Mouse (Mus musculus) lung, postnatal 14 days (tissue): ENCODE measurements around the gene Stard13.

Source experiments
- DNase-seq: peaks from one replicate; pipeline ENCODE4 v3.0.0; 2021

Stard13 gene

DNA sequence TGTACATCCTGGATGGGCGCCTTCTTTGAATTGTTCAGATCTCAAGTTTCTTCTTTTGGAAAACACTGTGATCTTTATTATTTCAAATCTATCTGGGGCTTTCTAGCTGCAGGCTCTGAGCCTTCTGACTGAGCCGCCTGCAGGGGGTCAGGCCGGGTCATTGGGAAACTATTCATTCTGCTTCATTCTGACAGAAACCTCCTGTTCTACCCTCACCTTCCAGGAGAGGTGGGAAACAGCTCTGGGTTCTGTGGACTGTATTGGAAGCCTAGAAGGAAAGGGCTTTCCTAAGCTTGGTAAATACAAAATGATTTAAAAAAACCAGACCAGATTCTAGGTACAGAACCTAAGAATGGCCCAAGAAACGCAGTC lies 178.9 kb downstream of the Stard13 start:
- no peak for DNase-seq

DNA sequence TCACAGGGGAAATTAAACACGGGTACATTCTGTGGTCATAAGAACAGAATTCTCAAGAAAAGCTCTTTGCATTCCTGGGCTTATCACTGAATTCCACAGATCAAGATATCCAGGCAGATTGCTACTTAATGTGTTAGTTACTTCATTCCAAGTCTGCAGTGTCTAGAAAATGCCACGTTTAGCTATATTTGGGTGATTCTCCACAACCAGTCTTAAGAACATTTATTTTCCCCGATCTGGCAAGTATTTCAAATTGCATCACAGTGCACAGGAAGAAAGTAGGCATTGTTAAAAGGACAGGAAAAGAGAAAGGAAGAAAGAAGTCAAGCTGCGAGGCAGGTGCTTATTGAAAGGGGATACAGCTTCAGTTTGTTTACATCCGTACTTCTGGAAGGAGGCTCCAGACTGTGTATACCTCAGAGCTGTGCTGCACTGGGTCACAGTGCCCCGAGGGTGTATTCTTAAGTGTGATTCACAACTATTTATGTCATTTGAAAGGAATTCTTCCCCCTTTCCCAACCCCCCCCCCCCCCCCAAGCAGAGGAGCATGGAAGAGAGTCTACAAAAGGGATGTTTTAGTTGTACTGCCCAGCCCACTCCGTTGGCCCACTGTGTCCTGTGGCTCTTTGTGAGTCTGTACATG lies 179.4 kb downstream of the Stard13 start:
- no peak for DNase-seq

DNA sequence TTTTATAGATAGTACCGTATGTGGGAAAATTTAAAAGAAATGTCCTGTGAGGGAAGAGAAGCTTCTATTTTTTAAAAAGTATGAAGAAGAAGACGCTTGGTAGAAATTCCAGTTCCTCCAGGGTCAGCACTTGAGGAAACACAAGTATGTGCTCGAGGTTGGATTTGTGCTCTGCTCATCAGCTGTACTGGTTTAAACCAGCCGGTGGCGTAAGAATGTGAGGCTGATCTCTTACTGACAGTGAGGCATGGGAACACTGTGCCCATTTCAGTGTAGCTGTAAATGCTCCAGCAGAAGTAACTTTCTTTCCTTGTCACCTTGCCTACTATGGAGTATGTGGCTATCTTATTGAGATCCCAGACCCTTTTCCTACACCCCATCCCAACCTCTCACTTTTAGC lies 180.4 kb downstream of the Stard13 start:
- DNase-seq: no peak

DNA sequence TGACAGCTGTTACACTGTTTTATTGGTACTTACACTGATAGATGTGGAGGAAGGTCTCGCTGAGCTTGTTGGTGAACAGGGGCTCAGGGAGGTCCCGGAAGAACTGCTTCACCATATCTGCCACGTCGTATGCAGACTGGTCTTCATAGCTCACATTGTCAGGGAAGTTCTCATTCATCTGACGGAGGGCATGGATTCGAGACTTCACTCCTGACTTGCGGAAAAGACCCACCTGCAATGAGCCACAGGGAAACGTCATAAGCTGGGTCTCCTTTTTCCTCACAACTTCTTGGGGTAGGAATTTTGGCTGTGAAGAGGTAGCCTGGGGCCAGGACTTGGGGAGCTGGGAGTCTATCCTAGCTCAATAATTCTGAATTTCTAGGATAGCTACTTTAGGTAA lies 181.3 kb downstream of the Stard13 start:
- no peak for DNase-seq

DNA sequence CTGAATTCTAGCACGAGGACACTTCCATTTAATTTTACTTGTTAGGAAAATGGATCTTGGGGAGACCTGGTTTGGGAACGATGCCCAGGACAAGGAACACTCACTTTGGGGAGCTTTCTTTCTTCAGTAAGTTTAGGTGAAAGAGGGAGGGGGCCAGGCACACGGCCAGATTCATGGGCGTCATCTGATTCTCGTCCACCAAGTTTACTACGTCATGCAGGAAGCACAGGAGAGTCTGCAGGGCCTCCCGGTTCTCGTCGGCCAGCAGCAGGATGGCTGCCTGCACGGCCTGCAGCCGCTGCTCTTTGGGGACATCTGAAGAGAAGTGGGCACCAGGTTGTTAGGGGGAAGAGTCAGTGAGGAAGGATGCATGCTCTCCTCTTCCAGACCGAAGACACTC lies 186.1 kb downstream of the Stard13 start:
- DNase-seq: peak; percentile 50

DNA sequence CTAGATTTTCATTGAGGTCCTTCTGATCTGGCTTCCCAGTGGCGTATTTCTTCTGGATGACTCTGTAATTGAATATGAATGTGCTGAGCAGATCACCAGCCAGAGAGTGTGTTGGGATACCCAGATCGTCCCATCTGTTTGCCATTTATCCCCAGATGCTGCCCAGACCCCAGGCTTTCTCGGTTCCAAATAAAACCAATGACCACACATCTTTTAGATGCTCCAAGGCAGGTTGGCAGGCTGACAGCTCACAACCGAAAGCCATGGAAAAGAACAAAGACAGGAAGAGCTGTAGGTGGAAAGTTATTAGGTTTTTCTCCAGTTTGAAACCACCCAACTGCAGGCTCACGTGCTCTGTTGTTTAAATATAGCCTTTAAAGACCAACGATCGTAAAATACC lies 186.7 kb downstream of the Stard13 start:
- peak; percentile 49 for DNase-seq

DNA sequence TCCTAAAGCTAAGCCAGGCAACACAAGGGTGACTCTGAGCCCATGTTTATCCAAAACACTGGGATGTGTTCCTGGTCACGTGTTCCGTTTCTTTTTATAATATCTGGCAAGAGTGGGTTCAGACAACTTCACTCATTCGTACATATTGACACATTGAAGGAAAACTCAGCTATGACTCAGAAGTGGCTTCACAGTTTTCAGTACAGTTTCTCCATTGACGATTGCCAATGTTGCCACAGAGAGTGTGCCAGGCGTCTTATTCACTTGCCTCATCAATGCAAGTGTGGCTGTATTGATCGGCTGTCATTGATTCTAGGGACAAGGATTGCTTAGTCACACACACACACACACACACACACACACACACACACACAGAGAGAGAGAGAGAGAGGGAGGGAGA lies 187.5 kb downstream of the Stard13 start:
- no peak for DNase-seq

DNA sequence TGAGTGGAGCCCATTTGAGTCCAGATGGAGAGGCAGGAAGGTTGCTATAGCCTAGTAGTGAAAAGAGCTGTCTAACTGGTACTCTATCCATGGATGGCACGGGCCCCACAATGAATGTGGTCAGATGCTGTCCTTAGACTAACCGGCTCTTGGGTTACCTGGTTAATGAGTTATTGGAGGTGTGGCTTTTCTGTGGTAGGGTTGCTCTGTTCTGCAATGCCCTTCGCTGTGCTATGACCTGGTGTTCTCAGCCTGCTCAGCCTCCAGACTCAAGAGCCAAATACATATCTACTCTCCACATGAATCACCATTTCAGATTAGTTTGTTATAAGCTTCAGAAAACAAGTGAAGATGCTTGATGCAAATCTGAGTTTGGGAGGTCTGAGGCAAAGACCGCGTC lies 190.7 kb downstream of the Stard13 start:
- no peak for DNase-seq

DNA sequence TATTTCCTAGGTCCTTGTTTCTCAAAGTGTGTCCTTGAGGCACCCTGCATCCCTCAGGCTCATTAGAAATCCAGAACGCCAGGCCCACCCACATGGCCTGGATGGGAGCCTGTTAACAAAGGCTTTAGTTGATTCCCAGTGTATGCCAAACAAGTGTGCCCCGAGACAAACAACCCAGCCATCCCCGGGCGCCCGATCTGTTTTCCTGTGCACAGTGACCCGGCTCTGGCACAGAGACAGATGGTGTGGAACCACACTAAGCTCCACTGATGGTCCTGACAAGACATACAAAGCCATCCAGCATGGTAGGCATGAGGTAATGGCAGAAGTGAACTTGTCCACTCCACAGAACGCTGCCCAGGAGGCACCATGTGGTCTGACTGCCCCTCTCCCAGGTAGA lies 195.8 kb downstream of the Stard13 start:
- DNase-seq: no peak

DNA sequence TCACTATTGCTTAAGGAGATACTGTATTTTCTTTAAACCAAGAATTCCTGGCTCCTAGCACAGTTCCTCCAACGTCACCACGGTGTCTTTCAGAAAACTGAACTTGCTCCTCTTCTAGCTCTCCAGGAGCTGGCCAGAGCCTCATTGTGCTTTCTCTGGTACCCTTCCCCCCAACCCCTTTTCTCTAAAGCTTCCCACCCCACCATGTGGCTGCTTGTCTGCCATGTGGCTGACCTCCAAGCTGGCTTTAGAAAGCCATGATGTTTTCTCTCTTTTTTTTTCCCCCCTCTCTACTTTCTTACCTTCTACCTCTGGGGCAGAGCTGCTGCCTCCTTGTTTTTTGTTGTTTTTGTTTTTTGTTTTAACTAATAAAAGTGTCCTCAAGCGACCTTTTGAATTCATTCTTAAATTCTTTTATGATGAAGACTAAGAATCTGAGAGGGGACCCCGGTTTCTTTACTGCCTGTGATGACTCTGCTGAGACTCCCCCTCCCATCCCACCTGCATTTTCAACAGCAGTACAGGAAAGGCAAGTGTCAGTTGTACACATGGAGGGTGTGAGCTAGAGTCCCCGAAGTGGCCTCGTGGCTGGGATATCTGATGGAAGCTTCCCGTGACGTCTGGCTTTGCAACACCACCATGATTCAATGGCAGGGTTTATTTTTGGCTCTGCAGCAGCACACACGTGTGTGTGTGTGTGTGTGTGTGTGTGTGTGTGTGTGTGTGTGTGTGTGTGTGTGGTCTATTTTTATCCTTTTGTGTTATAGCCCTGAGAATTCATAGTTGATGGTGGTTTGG lies 198.7 kb downstream of the Stard13 start:
- DNase-seq: no peak

DNA sequence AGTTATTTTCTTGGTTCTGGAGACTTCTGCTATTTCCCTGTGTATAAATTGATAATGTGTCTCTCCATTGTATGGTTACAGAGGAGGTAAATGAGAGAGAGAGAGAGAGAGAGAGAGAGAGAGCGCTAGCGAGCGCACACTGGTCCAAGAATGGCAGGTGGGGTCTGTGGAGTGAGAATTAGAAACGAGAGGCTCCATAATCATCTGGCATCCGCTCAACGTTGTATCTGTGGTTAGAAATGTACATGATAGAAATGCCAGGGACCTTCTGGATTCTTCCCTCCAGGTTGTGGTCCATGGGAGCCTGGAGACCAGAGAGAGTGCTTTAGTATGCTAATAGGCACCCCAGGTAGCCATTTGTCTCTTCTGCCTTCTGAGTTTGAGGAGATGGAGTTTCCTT lies 204.7 kb downstream of the Stard13 start:
- DNase-seq: no peak

DNA sequence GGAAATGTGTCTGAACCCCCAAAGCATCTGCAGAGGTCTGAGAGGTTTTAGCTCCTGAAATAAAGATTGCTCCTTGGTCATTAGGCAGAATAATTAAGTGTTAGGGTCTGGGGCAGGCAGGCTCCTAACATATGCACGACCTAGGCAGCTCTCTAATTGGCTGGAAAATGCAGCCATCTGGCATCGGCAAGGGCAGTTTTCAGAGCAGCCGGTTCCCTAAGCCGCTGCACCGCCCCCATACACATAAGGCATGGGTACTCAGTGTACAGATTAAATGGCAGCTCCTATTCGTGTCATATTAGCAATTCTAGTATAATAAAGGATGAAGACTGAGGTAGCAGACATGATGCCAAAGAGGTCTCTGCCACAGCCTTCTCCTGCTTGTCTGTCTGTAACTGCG lies 206.5 kb downstream of the Stard13 start:
- DNase-seq: no peak

DNA sequence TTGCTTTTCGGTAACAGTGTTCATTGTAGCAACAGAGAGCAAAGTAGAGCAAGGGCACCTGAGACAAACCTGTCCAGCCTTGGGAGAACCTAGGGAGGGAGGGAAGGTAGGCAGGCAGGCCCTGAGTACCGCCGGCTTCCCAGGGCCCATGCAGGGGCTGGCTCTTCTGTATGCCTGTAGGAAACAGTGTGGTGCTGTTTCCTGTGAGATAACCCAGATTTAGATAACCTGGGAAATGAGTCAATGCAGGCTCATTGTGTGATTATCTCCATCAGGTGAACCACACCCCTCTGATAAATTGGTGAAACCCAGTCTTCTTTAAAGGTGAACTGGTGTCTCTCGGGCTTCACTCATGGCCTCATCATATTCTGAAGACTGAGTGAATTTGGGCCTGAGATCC lies 207.6 kb downstream of the Stard13 start:
- no peak for DNase-seq

DNA sequence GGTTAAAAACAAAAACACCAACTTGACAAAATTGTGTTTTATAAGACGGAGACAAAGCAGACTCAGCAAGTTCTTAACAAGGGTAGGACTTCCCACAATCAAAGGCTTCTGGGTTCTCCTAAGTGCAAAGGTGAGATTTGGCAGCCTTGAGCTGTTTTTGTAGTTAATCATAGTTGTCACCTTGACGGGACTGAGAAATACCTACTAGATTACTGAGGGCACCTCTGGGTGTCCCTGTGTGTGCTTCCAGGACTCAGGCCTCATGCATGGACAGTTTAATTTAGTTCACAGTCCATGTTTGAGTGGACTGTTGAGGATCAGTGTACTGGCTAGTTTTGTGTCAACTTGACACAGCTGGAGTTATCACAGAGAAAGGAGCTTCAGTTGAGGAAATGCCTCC lies 209.2 kb downstream of the Stard13 start:
- DNase-seq: no peak

DNA sequence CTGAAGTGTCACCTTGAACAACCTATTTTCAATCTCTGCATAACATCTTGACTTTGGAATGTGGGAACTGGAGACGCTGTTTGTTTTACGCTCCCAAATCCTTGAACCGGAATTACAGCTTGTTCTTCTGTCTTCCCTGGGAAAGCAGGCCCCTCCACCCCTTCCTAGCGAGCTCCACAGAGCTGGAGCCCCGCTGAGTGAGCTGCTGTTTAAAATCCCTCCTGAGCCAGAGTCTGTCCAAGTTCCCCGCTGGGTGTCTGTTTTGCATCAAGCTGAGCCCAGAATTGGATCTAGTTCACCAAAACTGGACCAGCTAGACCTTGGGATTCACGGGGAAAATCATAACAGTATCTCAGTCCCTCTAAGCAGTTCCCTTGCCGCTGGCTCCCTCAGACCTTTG lies 210.2 kb downstream of the Stard13 start:
- peak; percentile 27 for DNase-seq

DNA sequence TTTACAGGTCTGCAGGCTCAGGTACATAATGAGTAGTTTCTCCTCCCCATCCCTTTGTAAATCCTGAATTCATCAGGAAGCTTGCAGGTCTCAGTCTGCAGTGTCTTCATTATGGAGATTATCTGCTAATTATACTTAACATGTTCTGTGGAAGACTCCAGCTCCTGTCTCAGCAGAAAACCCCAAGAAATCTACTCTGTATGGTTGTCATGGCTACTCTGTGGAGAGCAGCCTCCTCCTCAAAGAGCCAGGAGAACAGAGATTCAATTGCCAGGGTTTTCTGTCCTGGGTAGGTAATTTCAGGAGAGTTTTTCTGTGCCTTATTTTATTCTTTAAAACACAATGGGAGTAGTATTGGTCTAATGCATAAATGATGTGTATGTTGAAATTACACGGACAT lies 210.7 kb downstream of the Stard13 start:
- no peak for DNase-seq

DNA sequence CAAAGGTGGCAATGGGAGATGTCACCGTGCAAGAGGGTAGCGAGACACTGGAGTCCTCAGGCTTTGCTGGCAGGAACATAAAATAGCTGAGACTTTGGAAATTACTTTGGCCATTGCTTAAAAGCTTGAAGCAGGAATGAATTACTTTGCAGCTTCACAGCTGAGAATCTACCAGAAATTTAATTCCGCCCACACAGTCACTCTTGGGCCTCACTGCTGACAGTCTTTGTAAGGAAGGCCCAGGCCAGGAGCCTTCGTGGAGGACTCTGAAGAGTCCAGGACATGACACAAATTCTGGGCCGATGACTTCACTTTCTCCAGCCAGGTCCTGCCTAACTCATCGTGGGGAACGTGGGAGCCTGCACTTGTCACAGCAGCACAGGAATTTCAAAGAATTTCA lies 211.6 kb downstream of the Stard13 start:
- no peak for DNase-seq

DNA sequence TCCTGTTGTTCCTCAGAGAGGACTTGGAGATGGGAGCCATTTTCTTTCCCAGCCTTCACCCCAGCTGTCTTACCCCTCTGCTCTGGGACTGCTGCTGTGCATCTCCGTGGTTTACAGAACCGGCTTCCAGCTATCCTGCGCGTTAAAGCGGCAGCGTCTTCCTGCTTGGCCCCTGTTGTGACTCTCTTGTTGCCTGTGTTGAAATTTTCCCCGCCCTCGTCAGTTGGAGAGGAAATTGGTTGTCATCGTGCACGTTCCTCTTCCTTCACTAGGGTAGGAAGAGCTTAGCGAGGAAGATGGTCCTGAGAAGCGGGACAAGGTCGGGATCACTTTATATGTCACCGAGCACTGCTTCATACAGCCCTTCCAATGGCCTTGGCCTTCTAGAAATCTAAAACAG lies 212.8 kb downstream of the Stard13 start:
- peak; percentile 16 for DNase-seq

DNA sequence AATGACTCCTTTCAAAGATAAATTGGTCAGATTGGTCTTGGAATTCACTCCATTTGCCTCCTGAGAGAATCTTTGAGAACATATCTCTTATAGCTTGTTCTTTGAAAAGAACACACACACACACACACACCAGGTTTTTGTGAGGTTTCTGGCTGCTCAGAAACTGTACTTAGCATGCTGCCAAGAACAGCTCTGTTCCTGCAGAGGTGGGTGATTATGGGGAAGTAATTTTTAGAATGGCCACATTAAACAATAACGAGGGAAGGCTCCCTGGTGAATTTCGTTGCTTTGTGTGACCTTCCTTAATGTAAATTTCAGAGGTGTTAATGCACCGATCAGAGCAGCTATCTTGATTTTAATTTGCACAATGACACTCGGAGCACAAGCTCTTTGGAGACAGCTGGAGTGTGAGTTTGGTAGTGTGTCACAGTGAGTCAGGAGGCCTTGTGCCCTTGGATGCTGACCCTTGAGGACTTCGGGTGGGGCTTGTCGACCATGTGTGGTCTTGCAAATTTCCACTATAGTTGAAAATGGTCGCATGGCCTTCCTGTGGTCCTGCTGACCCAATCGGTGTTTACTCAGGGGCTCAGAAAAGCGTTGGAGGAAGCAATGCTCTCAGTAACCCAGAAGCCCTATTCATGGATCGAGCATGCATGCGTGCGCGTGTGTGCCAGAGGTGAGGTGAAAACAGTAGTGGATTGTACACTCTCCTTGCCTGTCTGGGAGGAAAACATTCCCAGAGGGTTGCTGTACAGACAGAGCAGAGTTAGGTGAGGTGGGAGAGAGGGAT lies 213.4 kb downstream of the Stard13 start:
- DNase-seq: no peak

DNA sequence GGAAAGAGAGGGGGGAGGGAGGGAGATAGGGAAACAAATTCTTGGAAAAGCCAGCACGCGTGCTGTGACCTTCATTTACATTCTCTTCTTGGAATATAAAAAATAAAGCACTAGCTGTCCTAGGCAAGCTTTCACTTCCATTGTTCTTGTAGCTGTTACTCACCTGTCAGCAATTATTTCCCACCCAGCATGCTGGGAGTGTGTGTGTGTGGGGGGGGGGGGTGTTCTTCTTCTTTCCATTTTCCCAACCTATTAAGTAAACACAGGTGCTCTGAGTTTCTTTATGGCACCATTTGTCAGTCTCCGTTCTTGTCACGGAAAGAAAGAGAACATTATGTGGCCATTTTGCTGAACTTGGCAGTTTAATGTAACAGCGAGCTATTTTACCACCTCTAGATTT lies 214.7 kb downstream of the Stard13 start:
- DNase-seq: no peak

DNA sequence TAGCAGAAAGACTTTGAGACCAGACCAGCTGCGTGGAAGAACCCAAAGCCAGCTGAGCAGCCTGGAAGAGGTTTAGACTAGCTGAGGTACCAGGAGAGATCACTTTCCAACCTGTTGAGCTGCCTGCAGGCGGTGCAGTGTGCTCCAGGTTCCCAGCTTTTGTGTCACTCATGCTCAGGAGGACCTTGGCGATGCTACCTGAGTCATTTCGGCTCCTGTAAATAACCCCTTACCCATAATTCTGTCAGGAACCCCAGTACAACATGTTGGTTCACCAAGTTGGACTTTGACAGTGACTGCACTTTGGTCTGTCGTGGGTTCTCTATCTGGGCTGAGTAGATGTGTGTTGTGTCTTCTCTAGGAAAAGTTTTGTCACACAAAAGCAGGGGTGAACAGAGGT lies 215.2 kb downstream of the Stard13 start:
- DNase-seq: no peak

DNA sequence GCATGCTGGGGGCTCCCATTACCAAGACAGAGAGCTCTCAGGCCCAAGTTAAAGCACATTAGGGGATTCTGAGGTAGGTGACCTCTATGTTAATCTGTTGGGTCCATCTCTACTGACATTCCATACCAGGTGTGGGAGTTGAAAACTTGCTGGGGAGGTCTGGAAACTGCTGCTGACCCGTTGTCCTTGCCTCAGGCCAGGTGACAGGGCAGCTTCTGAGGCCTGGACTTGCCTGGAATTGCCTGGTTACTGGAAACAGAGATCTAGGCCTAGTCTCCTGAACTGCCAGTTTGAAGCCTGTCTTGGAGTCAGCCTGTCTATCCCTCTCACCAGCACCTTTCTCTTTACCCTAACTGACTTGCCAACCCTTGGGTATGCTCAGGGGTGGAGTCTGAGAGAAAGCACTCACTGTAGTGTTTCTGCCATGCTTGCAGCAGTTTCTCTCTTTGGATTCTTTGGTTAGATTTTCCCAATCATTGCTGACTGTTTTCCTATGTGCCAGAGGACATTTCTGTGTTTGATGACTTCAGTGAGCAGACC lies 229.3 kb downstream of the Stard13 start:
- no peak for DNase-seq

DNA sequence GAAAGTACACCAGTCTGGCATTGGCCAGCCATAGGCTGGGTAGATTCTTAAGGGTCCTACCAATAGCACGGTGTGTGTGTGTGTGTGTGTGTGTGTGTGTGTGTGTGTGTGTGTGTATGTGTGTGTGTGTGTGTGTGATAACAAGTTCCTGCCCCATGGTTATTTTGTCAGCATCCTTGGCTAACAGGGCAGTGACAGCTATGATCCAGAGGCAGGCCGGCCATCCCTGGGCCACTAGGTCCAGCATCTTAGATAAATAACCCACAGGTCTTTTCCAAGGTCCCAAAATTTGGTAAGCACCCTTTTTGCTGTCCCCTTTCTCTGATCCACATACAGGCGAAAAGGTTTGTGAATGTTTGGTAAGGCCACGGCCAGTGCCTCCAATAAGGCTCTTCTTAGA lies 231.6 kb downstream of the Stard13 start:
- no peak for DNase-seq

DNA sequence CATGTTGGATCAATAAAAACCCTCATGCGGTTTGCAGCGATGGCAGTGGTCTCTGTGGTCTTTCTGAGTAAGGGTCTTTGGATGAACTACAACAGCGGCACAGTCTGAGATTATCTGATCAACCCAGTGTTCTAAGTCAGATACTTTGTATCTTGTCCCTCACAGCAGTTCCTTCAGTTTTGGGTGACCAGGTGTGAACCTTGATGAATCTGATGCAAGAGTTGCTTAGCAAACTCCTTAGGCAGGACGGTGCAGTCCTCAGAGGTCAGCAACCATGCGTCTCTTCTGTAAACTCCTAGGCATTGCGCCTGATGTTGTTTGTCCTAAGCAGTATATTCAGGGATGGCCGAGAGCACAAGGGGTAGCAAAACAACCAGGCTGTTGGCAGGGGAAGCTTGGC lies 232.5 kb downstream of the Stard13 start:
- no peak for DNase-seq
